Mouse (Mus musculus) lung, postnatal 4 days (tissue): ENCODE data around the gene Rnf5.

ENCODE experiments used
- DNase-seq, 2 experiments: peaks; one replicate each; pipeline ENCODE4 v3.0.0; 2021

Gene Rnf5

DNA sequence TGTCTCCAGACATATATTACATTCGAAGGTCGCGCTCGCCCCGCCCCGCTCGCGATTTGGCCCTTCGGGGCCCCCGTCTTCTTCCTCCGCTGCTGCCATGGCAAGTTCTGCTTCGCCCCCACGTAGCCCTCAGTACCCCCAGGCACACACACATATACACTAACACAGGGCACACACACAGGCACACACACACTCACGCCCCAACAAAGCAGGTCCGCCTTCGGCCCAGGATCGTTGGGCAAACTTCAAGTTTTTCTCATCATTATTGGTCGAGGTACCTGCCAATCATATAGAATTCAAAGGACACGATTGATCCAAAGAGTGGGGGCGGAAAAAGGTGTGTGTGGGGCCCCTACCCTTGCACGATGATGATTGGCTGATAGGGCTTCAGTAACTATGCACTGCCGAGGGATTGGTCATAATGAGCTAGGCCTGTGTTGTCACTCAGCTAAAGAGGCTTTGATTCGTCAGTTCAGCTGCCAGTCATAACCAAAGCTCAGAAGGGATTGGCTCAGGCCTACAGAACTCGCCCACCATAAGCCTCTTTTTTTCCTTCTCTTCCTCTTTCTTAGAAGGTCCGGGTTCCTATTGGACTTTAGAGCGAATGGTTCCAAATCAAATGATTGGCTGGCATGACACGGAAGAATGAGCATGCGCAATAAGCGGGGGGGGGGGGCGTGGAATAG is at the start of gene Rnf5:
TSS of gene Rnf5 (minus strand) at position 316 of the 686 bp plus-strand sequence.
- peak; percentile 96 to 99 for DNase-seq

DNA sequence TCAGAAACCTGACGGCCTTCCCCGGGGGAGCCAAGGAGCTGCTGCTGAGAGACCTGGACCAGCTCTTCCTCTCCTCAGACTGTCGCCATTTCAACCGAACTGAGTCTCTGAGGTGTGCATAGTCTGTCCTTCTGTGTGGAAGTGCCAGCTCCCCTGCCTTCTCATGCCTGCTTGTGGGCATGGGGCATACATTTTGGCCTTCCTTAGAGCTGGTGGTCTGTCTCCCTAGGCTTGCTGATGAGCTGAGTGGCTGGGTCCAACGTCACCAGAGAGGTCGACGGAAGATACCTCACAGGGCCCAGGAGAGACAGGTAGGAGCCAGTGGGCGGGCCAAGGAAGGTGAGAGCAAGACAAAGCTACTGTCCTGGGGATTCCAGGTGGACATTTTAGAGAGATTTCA is 49.5 kb upstream of the Rnf5 start:
- DNase-seq: no peak

- DNase-seq: no peak
Observed at GRCm38 (mm10) chr17:34652546-34652945, 49.1 kb upstream of the Rnf5 start.

GRCm38 (mm10) chr17:34651507-34652221 is 48.2 kb upstream of the Rnf5 start:
- DNase-seq: peak; percentile 71 to 72

- DNase-seq: no peak
Observed at GRCm38 (mm10) chr17:34650781-34651180, 47.3 kb upstream of the Rnf5 start.

GRCm38 (mm10) chr17:34649106-34649864 is 45.8 kb upstream of the Rnf5 start:
- DNase-seq: no peak

GRCm38 (mm10) chr17:34648141-34648890 is 44.8 kb upstream of the Rnf5 start:
- DNase-seq: no peak

GRCm38 (mm10) chr17:34646906-34647787 is 43.7 kb upstream of the Rnf5 start, which contains the start of gene Atf6b:
TSS of gene Atf6b (plus strand) at chr17:34647146.
- DNase-seq: peak; percentile 95 to 99

DNA sequence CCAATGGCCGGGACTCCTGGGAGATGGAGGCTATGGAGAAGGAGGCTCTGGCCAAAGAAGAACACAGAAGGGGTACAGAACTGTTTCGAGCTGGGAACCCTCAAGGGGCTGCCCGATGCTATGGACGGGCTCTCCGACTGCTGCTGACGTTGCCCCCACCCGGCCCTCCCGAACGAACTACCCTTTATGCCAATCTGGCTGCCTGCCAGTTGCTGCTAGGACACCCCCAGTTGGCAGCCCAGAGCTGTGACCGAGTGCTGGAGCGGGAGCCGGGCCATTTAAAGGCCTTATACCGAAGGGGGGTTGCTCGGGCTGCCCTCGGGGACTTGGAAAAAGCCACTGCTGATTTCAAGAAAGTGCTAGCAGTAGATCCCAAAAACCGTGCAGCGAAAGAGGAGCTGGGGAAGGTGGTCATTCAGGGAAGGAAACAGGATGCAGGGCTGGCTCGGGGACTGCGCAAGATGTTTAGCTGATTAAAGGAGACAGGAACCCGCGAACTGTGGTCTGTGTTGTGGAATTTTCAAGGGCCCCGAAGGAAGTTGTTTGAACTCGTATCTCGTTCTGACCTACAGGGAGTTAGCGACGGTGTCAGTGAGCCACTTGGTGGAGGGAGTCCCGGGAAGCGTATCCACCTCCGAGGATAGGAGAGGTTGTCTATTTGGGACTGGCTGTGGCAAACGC is 42.5 kb upstream of the Rnf5 start:
- DNase-seq: peak in 1 of 2 experiments; percentile 46

GRCm38 (mm10) chr17:34645256-34645829 is 41.9 kb upstream of the Rnf5 start:
- no peak for DNase-seq

- peak; percentile 96 to 97 for DNase-seq
Observed at GRCm38 (mm10) chr17:34644608-34645007, 41.1 kb upstream of the Rnf5 start, which contains the start of gene Fkbpl. TSS of gene Fkbpl (plus strand) at chr17:34644764.

GRCm38 (mm10) chr17:34643944-34644343 is 40.5 kb upstream of the Rnf5 start:
- no peak for DNase-seq

- no peak for DNase-seq
Observed at GRCm38 (mm10) chr17:34643379-34643778, 39.9 kb upstream of the Rnf5 start.

GRCm38 (mm10) chr17:34641945-34642344 is 38.5 kb upstream of the Rnf5 start:
- DNase-seq: no peak

GRCm38 (mm10) chr17:34640778-34641601 is 37.5 kb upstream of the Rnf5 start:
- DNase-seq: peak in 1 of 2 experiments; percentile 80

- no peak for DNase-seq
Observed at GRCm38 (mm10) chr17:34639461-34640255, 36.2 kb upstream of the Rnf5 start.

DNA sequence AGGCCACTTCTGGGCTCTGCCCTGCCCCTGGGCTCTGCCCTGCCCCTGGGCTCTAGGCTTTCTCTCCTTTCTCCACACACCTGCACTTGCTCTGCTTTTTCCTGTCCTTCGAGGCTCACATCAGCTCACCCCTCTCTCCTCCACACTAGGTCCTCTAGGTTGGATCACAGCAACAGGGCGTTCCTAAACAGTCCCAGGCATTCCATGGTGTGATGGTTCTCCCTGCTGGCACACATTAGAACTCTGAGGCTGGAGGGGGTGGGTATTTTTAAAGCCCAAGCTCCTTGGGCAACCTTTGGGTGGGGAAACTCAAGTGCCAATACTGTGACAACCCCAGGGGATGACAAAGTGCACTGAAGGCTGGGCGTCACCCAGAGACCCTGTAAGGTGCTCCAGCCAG is 34.0 kb upstream of the Rnf5 start:
- DNase-seq: no peak

GRCm38 (mm10) chr17:34635671-34636070 is 32.2 kb upstream of the Rnf5 start:
- DNase-seq: no peak

GRCm38 (mm10) chr17:34632261-34632691 is 28.8 kb upstream of the Rnf5 start:
- DNase-seq: peak; percentile 87
